Mouse (Mus musculus) naive thymus-derived CD4-positive, alpha-beta T cell, adult 2 months (primary cell): Measurements from ENCODE around the gene Chil1.

ENCODE experiments used
- DNase-seq: peaks from one replicate; pipeline ENCODE4 v3.0.0-alpha.2; 2011; ENCODE audit warnings: low read depth

Gene Chil1

DNA sequence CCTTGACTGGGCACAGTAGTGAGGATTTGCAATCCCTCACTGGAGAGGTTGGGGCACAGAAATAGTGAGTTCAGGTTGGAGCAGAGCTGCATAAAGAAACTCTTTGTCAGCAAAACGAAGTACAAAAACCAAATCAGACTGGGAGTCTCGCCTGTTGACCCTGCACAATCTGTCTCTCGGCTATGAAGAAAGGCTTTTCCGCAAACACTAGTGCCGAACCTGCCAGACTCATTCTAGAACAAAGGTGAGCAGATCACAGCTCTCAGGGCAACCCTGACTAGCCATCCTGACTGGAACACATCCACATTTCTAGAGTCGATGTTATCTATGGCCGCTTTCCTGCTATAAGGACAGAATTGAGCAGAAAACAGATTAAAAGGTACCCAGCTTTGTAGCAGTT, 8.9 kb upstream of the Chil1 start:
- no peak for DNase-seq

DNA sequence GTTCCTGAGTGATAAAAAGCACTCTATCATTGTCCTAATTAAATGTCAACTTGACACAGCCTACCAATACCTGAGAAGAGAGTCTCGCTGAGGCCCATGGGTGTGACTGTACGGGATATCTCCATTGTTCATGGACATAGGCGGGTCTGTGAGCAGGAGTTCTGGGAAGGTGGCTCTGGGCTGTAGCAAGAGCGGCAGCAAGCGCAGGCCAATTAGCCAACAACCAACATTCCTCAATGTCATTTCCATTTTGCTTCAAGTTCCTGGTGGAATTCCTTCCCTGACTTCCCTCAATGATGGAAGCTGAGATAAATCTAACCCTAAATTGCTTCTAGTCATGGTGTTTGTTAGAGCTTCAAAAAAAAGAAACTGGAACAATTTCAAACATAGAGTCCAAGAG, 4.0 kb upstream of the Chil1 start:
- no peak for DNase-seq

DNA sequence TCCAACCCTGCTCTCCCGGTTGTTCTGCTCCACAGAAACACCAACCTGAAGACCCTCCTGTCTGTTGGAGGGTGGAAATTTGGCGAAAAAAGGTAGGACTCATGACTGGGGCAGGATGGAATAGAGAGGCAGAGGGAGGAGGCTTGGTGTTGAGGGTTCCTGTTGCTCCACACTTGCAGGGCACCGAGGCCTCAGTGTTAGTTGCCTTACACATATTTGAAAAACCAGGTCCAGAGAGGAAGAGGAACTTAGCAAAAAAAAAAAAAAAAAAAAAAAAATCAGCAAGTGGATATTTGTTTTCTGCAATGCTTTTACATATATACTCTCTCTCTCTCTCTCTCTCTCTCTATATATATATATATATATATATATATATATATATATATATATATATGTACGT, 2.1 kb downstream of the Chil1 start:
- DNase-seq: no peak

DNA sequence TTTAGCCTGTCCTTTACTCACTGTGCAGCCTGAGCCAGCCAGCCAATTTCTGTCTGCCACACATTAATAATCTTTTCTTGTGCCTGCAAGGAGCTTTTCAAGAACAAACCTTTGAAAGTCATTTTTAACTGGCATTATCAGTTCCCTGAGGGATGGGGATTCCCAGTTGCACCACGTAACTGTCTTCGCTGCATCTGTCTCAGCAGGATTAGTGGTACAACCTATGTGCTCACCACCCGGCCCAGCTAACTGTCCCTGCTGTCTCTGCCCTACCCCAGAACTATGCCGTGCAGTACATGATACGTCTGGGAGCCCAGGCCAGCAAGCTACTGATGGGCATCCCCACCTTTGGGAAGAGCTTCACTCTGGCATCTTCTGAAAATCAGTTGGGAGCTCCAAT, 6.2 kb downstream of the Chil1 start:
- no peak for DNase-seq

DNA sequence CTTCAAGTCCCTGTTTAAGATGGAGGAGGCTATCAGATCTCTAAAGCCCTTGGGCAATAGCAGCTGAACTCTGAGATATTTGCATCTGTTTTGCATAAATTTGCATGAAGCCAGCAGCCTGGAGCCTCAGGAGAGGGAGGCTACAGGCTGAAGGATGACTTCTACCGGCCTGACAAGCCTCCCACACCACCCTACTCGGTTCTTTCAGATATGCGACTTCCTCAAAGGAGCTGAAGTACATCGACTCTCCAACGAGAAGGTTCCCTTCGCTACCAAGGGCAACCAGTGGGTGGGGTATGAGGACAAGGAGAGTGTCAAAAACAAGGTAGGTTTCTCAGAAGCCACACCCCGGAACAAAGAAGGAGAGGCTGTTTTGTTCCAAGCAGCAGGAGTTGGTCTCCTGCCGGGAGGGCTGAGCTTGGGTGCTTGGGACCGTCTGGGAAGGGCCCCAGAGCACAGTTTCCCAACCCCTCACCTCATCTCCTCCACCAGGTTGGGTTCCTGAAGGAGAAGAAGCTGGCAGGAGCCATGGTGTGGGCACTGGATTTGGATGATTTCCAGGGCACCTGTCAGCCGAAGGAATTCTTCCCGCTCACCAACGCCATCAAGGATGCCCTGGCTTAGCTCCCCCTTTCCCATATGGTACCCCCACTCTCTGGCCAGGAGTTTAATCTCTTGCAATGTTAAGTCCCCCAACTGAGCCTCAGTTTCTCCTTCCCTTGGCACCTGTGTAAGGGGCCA, 7.2 kb downstream of the Chil1 start:
- DNase-seq: no peak

DNA sequence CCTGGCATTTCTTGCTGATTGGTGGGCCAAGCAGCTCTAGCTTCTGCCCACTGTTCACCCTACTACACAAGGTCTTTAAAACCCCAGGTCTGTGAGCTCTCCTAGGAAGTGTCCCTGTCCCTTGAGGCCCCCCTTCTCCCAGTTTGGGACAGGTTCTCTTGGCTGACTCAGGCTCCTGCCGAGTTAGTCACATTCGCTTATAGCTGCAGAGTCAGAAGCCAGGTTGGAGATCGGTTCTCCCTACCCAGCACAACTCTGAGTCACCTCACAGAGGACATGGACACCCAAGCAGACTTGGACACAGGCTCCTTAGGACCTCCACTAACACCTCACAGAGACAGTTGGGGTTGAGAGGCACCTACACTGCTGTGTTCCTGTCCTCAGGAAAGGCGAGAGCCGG, 9.2 kb downstream of the Chil1 start:
- DNase-seq: no peak

DNA sequence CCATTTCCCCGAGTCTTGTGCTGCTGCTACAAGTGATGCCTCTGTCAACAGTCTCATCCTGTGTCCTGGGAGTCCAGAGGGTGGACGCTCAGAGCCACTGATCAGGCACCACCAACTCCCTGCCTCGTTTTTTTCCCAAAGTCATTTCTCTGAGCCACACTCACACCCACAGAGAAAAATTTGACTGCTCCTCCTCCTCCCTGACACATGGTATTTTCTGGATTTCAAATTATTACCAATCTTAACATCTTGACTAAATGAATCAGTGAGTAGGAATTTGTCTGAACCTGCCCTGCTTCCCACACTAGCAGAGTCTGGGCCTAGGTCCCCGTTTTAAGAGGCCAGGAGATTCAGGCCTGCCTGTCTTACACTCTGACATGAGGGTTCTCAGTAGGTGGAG, 10.0 kb downstream of the Chil1 start:
- no peak for DNase-seq

DNA sequence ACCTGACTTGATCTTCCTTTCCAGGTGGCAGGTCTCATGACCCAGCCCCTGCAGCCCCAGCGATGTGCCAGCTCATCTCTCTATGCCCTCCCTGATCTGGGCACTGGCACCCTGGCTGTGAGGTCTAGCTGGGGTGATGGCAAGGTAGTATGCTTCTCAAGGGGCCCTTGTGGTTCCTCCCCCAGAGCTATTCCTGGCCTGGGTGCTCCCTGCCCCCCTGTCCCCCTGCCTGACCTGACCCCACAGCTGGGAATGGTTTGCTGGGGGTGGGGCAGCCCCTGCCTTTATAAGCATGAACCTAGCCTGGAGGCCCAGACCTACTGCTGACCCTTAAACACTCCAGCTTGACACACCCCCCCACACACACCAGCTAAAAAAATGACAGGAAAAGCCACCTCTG, 11.2 kb downstream of the Chil1 start, which contains the start of gene Mybph:
Mybph (plus strand) TSS at position 323 of the 400 bp plus-strand sequence.
- DNase-seq: no peak

DNA sequence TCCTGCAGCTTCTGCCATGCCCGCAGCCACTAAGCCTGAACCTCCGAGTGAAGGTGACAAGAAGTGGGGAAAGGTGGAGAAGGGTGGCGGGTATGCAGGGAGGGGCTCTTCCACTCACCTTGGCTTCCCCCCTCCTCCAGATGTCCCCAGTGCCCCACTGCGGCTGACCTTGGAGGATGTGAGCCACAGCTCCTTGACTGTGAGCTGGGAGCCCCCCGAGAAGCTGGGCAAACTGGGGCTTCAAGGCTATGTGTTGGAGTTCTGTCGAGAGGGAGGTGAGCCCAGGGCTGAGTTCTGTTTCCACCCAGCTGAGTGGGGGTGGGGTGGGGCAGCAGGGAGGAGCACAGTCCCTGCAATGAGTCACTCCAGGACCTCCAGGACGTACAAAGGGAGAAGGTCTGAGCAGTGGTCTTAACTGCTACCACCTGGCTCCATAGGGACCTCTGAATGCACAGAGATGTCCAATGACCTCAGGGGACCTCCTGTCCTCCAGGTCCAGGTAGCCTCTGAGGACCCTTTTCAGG, 11.8 kb downstream of the Chil1 start:
- DNase-seq: no peak

DNA sequence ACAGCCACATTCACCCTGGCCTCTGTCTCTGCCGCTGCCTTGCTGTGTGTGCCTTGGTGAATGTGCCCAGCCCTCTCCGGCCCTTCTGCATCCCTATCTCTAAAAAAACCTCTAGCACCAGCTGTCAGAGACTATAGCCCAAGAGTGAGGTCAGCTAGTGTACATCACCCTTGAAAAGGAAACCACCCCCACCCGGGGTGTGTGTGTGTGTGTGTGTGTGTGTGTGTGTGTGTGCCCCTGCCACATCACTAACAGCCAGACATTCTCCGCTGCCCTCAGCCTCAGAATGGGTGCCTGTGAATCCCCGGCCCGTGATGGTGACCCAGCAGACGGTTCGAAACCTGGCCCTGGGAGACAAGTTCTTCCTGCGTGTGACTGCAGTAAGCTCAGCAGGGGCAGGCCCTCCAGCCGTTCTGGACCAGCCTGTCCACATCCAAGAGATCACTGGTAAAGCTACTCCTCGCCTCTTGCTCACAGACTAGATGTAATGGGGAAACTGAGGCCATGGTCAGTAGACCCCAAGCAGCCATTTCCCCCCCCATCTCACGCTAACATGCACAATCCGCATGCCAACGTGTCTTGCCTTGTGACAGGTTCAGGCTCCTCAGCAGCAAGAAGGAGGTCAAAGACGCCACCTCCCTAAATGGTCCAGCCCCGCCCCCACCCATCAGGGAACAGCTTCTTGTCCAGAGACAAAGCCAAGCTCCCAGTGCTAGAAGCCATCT, 12.5 kb downstream of the Chil1 start:
- no peak for DNase-seq

DNA sequence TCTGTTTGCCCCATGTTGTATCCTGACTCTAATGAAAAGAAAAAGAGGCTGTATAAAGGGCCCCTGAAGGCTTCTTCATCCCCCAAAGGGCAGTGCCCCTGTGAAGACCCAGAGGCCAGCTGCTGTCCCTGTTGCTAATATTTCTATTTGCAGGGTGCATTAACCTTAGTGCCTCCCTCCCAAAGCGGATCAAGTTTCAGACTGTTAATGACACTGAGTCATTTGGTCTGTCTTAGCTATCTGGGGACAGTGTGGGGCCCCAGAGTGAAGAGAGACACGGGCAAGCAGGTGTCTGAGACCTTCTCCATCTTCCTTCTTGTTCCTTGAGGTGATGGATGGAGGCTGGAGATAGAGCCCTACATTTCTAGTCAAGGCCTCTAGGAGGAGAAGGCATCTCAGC, 13.1 kb downstream of the Chil1 start:
- DNase-seq: no peak

DNA sequence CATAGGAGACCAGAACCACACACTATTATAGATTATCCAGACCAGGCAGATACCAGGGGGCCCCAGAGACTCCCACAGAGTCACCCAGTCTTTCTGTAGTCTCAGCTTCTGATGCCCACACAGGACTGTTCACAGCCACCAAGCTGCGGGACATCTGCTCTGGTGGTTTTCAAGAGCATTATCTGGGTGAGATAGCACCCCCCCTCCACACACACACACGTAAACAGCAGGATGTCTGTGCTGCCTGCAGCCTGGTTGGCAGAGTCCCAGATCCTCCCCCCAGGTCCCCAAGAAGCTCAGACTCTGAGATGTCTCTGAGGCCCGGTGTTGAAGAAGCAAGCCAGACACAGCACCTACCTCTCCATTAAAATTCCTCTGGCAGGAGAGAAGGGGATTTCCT, 13.6 kb downstream of the Chil1 start:
- no peak for DNase-seq

DNA sequence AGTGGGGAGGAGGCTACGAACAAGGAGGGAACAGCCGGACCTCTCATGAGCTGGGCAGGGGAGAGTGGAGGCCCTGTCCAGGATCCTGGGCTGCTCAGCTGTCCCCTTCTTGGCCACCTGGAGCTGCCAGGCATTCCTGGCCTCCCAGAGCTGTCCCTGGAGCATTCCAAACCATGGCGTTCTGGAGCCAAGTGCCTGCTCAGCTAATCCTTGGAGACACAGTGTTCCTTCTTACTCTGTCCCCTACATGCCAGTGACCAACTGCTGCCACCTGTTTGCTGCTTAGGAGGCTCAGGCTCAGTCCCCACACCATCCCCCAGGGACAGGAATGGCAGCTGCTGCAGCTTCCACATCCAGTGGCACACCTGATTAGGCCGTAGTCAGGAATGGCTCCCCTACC, 14.0 kb downstream of the Chil1 start:
- no peak for DNase-seq

DNA sequence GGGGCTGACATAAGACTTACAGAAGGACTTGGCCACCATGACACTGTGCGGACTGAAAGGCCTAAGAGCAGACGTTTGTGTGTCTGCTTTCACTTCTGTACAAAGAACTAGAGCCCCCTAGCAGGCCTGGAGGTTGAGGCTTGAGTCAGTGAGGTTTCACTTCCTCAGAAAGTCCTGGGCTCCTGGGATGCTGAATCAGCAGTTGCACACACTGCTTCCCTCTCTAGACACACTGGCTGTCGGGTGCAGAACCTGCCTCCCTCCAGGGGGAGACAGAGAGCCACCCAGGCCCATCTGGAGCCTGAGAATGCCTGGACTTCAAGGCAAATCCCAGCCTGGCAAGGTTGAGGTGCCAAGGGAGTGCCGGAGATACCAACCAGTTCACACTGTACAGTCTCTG, 14.4 kb downstream of the Chil1 start:
- DNase-seq: peak; percentile 35

DNA sequence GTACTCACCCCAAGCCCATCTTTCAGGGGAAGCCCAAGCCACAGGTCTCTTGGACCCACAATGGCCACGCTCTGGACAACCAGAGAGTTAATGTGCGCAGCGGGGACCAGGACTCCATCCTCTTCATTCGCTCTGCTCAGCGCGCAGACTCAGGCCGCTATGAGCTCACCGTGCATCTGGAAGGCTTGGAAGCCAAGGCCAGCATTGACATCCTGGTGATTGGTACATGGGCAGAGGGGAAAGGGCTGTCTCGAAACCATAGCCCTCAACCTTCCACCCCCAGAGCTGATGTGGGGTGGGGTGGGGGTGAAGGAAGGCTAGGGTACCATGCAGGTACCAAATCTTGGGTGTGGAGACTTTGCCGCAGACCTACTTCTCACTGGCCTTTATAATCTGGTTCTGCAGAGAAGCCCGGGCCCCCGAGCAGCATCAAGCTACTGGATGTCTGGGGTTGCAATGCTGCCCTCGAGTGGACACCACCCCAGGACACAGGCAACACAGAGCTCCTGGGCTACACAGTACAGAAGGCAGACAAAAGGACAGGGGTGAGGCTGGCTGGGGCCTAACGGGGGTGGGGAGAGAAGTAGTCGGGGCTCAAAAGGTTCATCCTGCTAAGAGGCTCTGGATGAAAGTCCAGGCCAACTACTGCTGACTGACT, 15.5 kb downstream of the Chil1 start:
- no peak for DNase-seq

DNA sequence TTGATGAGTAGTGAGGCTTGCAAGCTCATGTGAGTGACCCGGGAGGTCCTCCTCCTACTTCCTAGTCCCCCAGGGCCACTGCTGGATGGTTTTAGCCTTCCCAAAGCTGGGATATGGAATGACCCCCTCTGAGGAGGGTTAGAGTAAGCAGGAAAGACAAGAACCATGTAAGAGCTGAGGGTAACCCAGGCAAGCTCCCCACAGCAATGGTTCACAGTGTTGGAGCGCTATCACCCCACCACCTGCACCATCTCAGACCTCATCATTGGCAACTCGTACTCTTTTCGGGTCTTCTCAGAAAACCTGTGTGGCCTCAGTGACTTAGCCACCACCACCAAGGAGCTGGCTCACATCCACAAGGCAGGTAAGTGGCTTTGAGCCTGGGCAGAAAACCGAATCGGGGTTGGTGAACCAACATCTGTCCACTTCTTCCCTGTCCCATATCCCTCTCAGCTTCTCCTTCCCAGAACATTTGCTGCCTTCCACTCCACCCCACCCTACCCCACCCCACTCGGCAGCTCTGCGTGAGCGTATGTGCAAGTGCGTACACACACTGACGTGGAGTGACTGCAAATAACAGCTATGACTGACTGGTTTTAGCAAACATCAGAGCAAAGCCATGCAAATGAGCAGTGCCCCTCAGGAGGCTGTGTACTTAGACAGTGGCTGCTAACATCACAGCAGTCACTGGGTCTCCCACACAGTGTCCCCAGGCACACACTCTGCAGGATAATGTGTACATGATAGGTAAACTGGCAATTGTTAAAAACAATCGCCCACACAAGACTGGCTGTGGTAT, 16.4 kb downstream of the Chil1 start:
- no peak for DNase-seq

DNA sequence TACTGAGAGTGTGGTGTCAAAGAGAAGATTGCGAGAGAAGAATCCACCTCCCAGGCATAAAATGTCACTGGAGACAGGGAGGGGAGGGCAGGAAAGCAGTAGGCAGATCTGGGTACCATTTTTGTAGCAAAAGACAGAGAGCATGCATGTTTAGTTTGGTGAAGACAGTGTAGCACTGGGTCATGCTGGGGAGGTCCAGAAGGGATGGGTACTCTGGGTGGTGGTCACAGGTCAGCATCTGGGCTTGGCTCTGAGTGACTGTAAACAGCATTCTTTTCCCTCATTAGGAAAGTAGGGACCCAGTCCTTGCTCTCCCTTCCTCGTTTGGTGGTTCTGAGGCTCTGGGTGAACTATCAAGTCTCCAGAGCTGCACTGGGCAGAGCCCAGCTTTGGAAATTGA, 18.5 kb downstream of the Chil1 start:
- no peak for DNase-seq

DNA sequence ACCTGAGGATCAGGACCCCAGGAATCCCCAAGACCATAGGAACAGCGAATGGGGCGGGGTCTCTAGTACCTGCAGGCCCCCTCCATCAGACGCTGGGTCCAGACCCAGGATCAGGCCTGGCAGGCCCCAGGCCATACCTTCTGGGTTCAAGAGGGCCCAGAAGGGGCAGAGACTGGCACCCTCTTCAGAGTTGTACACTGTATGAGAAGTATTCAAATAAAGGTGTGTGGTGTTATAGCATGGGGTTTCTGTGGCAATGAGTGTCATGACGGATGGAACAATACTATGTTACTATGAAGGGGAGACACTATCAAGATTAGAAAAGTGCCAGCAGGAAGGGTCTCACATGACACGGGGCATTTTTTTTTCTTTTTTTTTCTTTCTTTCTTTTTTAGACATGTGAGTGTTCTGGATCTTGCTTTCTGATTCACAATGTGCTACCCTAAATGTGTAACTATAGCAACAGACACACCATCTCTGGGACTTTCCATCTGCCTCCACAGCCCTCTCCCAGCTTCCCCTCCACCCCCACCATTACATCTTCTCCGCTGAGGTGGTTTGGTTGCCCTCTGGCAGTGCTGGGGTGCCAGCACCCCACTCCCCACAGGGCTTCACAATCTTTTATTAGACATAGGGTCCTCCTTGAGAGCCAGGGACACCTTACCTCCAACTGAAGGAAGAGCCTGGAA, 19.2 kb downstream of the Chil1 start:
- DNase-seq: no peak

DNA sequence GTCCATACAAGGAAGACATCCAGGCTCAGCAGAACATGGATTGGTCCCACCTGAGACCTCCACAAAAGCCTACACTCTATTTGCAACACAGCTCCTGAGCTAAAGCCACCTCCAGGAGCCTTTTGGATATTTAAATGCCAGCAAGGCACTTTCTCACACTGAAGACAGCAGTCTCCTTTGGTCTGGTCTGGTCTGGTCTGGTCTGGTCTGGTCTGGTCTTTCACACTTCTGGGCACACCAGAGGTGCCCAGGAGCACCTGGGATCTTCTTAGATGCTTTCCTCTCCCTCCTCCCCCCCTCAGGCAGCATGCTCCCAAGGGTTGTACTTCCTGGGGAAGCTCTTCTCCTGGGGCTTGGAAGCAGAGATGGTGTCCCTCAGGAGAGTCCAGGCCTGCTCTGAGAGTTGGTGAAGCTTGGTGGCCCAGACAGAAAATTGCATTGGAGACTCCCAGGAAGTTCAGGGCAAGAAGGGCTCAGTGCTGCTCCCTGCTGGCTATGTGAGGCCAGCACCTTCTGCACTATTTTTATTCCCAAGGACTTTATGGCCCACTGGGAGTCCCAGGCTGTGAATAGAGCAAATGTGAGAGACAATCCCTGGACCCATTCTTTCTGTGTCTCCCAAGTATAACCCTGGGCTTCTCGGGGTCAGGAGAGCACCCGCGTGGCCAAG, 19.9 kb downstream of the Chil1 start:
- DNase-seq: peak; percentile 15

DNA sequence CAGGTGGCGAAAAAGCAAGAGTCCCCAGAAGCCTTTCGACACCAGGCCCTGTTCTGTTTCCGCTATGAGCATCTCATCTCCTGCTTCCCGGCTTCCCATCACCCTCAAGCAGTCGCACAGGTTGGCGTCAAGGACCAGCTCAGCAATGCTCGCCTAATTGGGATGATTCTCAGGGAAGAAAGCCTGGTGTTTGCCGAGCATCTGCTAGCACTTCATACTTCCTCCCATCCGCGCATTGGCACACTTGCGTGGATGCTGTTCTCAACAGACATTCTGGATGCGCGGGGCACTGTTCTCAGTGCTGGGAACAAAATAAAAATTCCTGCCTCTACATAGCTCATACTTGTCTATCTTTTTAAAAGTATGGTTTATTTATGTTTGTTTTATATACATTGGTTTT, 22.3 kb downstream of the Chil1 start:
- DNase-seq: no peak
